29 mouse cellular contexts compared by ENCODE assay signal in the genomic region with DNA sequence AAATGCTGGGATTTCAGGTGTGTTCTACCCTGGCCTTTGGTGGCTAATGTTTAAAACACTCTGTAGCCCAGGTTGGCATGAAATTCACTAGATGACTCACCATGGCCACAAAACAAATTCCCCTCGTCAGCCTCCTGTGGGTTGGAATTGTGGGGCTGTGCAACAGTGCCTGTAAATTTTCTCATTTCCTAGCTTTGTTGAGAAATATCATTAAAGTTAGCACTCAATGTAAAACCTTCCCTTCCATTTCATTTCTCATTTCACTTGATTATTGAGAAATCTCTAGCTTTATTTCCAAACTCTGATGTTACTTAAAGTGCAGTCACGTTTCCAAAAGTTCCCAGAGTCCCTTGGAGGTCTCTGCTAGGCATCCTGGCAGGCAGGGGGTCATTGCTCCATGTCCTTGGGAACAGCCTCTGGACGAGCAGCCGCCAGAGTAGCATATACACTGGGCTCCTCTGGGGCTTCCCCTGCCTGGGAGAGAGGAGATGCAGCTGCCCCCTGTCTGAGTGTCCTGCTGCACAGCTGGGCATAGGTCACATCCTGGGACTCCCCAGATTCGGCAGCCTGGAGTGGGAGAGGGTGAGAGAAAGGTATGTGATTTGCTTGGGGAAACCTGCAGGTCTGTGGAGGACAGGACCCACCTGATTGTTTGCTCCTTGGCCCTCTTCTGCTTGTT. TPM values are rescaled to one million over a fixed set of nuclear protein-coding genes. Genes with fewer than 3 reads are reported as not detected.
A peak's percentile ranks its signal among the peaks of the same experiment; 100 is the strongest.
DNase-seq lines count a peak whose midpoint lies in the region; ATAC-seq and TF ChIP-seq lines count a peak whose summit lies in the region.
"Had no signal": no experiment of that assay in that cellular context is flagged by ENCODE, and none has a peak within 500 bp of the region (broad histone marks: within the 10 kb centered on the region; RNA-seq: fewer than 3 reads in every experiment).

No protein-coding gene starts in this region.

- no peaks in the 10 kb centered on the region for H3K4me1 ChIP-seq in liver, postnatal 0 days (ENCODE audit: insufficient read depth)
- H3K4me1 ChIP-seq in brown adipose tissue, adult 24 weeks (ENCODE audit: control insufficient read depth, insufficient read depth, insufficient read length, low read length) = peaks cover 2% of the 10 kb centered on the region; the same call in 1 of the 2 replicates
- H3K4me1 ChIP-seq in intestine, embryonic 16.5 days (ENCODE audit: control insufficient read depth, insufficient read depth, low read length) = no peaks in the 10 kb centered on the region
- H3K4me1 ChIP-seq: embryonic facial prominence, embryonic 13.5 days; hindbrain, embryonic 13.5 days; limb, embryonic 13.5 days; liver, embryonic 15.5 days; midbrain, embryonic 15.5 days; neural tube, embryonic 13.5 days had no signal

- intact Hi-C loops in heart, postnatal 10 days (cut with DNase I) = loop anchor here (5.0 kb wide), 1 partner anchor 330 kb away; no protein-coding TSS in a partner anchor

- 27% methylated on average over 5 of the region's 5 CpGs for WGBS in liver, postnatal 0 days (ENCODE audit: insufficient replicate concordance)
- WGBS in intestine, embryonic 16.5 days = 31% methylated on average over 5 of the region's 5 CpGs

- no peak overlapping the region for H3K9ac ChIP-seq in liver, postnatal 0 days (replicated peaks)
- no peak overlapping the region for H3K9ac ChIP-seq in intestine, embryonic 16.5 days (ENCODE audit: low read depth, low read length)
- H3K9ac ChIP-seq: embryonic facial prominence, embryonic 13.5 days; forebrain, embryonic 15.5 days; hindbrain, embryonic 13.5 days; limb, embryonic 13.5 days; liver, embryonic 15.5 days; midbrain, embryonic 15.5 days; neural tube, embryonic 13.5 days had no signal

- no peaks in the 10 kb centered on the region for H3K9me3 ChIP-seq in liver, postnatal 0 days (ENCODE audit: low read length)
- no peaks in the 10 kb centered on the region for H3K9me3 ChIP-seq in intestine, embryonic 16.5 days (ENCODE audit: control insufficient read depth, low read length)
- H3K9me3 ChIP-seq: embryonic facial prominence, embryonic 13.5 days; forebrain, embryonic 15.5 days; hindbrain, embryonic 13.5 days; limb, embryonic 13.5 days; liver, embryonic 15.5 days; midbrain, embryonic 15.5 days; neural tube, embryonic 13.5 days had no signal

- DNase-seq in heart, adult 11 months = peak; percentile 82
- DNase-seq in heart, postnatal 10 days = no peak
- peak; percentile 13 for DNase-seq in liver, postnatal 0 days
- no peak for DNase-seq in liver
- DNase-seq in cerebellum, postnatal 36 days = no peak
- DNase-seq: adrenal gland, postnatal 36 days; cerebellum, adult 2 months; cerebellum, postnatal 25 days; embryo, embryonic 11 days; heart, postnatal 14 days; layer of hippocampus, postnatal 36 days; lung, postnatal 36 days; right cerebral cortex, postnatal 4 days; thymus, postnatal 36 days had no signal

- peaks cover 8% of the 10 kb centered on the region for H3K36me3 ChIP-seq in liver, postnatal 0 days (replicated peaks; ENCODE audit: insufficient read depth, low read length)
- no peaks in the 10 kb centered on the region for H3K36me3 ChIP-seq in intestine, embryonic 16.5 days (ENCODE audit: control insufficient read depth, insufficient read depth, low read length)

- H3K4me2 ChIP-seq in liver, postnatal 0 days (ENCODE audit: low read depth, low read length) = no peak overlapping the region
- no peak overlapping the region for H3K4me2 ChIP-seq in intestine, embryonic 16.5 days (ENCODE audit: low read depth, low read length)
- H3K4me2 ChIP-seq: embryonic facial prominence, embryonic 13.5 days; forebrain, embryonic 15.5 days; heart, embryonic 11.5 days; hindbrain, embryonic 13.5 days; limb, embryonic 13.5 days; liver, embryonic 15.5 days; midbrain, embryonic 15.5 days; neural tube, embryonic 13.5 days had no signal

- no peak for TF ChIP-seq EP300 in liver, postnatal 0 days (IDR thresholded peaks at IDR 0.05; ENCODE audit: low read depth)

- peak overlapping the region; percentile 30; the same call in 1 of the 2 replicates for H3K27ac ChIP-seq in liver, postnatal 0 days (ENCODE audit: low read depth)
- peak overlapping the region; percentile 78 for H3K27ac ChIP-seq in brown adipose tissue, adult 24 weeks (replicated peaks; ENCODE audit: low read depth, low read length)
- no peak overlapping the region for H3K27ac ChIP-seq in intestine, embryonic 16.5 days (ENCODE audit: low read length)
- H3K27ac ChIP-seq: embryonic facial prominence, embryonic 13.5 days; forebrain, embryonic 15.5 days; hindbrain, embryonic 13.5 days; layer of hippocampus, adult 2 months; limb, embryonic 13.5 days; liver, embryonic 15.5 days; midbrain, embryonic 15.5 days; neural tube, embryonic 13.5 days had no signal

- H3K4me3 ChIP-seq in liver, postnatal 0 days (ENCODE audit: low read depth, low read length) = no peak overlapping the region
- H3K4me3 ChIP-seq in brown adipose tissue, adult 24 weeks (ENCODE audit: insufficient read depth, low read depth, low read length) = no peak overlapping the region
- H3K4me3 ChIP-seq in intestine, embryonic 16.5 days (ENCODE audit: low read length) = no peak overlapping the region
- H3K4me3 ChIP-seq: embryonic facial prominence, embryonic 13.5 days; erythroblast, embryonic 14.5 days; forebrain, embryonic 15.5 days; hindbrain, embryonic 13.5 days; layer of hippocampus, adult 2 months; limb, embryonic 13.5 days; liver, embryonic 15.5 days; midbrain, embryonic 15.5 days; myocyte; neural tube, embryonic 13.5 days had no signal

- H3K27me3 ChIP-seq in liver, postnatal 0 days (ENCODE audit: insufficient read depth, low read length) = no peaks in the 10 kb centered on the region
- no peaks in the 10 kb centered on the region for H3K27me3 ChIP-seq in intestine, embryonic 16.5 days (replicated peaks; ENCODE audit: control insufficient read depth, insufficient read depth, low read length)
- H3K27me3 ChIP-seq: embryonic facial prominence, embryonic 13.5 days; forebrain, embryonic 15.5 days; hindbrain, embryonic 13.5 days; limb, embryonic 13.5 days; liver, embryonic 15.5 days; midbrain, embryonic 15.5 days; neural tube, embryonic 13.5 days; Patski had no signal

- TF ChIP-seq CTCF in liver, postnatal 0 days (IDR thresholded peaks at IDR 0.05; ENCODE audit: low read depth) = no peak

- peak; percentile 28 for ATAC-seq in liver, postnatal 0 days
- ATAC-seq in intestine, embryonic 16.5 days = no peak
- ATAC-seq: CD4-positive, CD25-positive, alpha-beta regulatory T cell, adult 4 months; forebrain, embryonic 15.5 days; midbrain, embryonic 15.5 days; Patski had no signal

RNA-seq across cellular contexts. Expression of a gene that starts 7.8 kb away (rescaled TPM):
- total RNA-seq in heart, postnatal 10 days (2021) = 1 to 10 TPM in 1 of 2 experiments, under 1 TPM in 1; 0.67 to 1.4 TPM
- polyA plus RNA-seq in liver, postnatal 0 days (2015; fragmentation: Nextera tagmentation; extraction: Ambion mirVana) = 5.6 and 7.0 TPM in 2 replicates
- 3.7 and 5.2 TPM in 2 replicates for polyA plus RNA-seq in brown adipose tissue, adult 24 weeks (2012; ENCODE audit: insufficient read depth, insufficient read length, missing spikeins)
- 0.94 and 1.1 TPM in 2 replicates for polyA plus RNA-seq in intestine, embryonic 16.5 days (2015; fragmentation: Nextera tagmentation; extraction: Ambion mirVana)
- polyA plus RNA-seq: erythroblast, embryonic 14.5 days had no signal

RNA-seq across cellular contexts. Expression of a gene that starts 8.6 kb away (rescaled TPM):
- total RNA-seq in heart, postnatal 10 days (2021) = 100 to 1,000 TPM; 812 to 873 TPM
- polyA plus RNA-seq in liver, postnatal 0 days (2015; fragmentation: Nextera tagmentation; extraction: Ambion mirVana) = 859 and 872 TPM in 2 replicates
- polyA plus RNA-seq in brown adipose tissue, adult 24 weeks (2012; ENCODE audit: insufficient read depth, insufficient read length, missing spikeins) = 727 and 740 TPM in 2 replicates
- 1,268 and 1,365 TPM in 2 replicates for polyA plus RNA-seq in intestine, embryonic 16.5 days (2015; fragmentation: Nextera tagmentation; extraction: Ambion mirVana)

RNA-seq across cellular contexts. Expression of a gene that starts 19.1 kb away (rescaled TPM):
- total RNA-seq in heart, postnatal 10 days (2021) = 10 to 100 TPM; 25.7 to 28.9 TPM
- 14.8 and 16.1 TPM in 2 replicates for polyA plus RNA-seq in liver, postnatal 0 days (2015; fragmentation: Nextera tagmentation; extraction: Ambion mirVana)
- polyA plus RNA-seq in brown adipose tissue, adult 24 weeks (2012; ENCODE audit: insufficient read depth, insufficient read length, missing spikeins) = 20.9 and 29.8 TPM in 2 replicates
- 54.8 and 60.7 TPM in 2 replicates for polyA plus RNA-seq in intestine, embryonic 16.5 days (2015; fragmentation: Nextera tagmentation; extraction: Ambion mirVana)

RNA-seq across cellular contexts. Expression of a gene that starts 19.7 kb away (rescaled TPM):
- total RNA-seq in heart, postnatal 10 days (2021) = 100 to 1,000 TPM; 106 to 107 TPM
- polyA plus RNA-seq in liver, postnatal 0 days (2015; fragmentation: Nextera tagmentation; extraction: Ambion mirVana) = 46.1 and 50.9 TPM in 2 replicates
- 37.7 and 38.0 TPM in 2 replicates for polyA plus RNA-seq in brown adipose tissue, adult 24 weeks (2012; ENCODE audit: insufficient read depth, insufficient read length, missing spikeins)
- polyA plus RNA-seq in intestine, embryonic 16.5 days (2015; fragmentation: Nextera tagmentation; extraction: Ambion mirVana) = 191 and 208 TPM in 2 replicates

RNA-seq across cellular contexts. Expression of a gene that starts 35.0 kb away (rescaled TPM):
- 1 to 10 TPM; 1.5 to 2.1 TPM for total RNA-seq in heart, postnatal 10 days (2021)
- 4.7 and 5.0 TPM in 2 replicates for polyA plus RNA-seq in liver, postnatal 0 days (2015; fragmentation: Nextera tagmentation; extraction: Ambion mirVana)
- 0.67 TPM in 1 of 2 replicates, not detected in the other for polyA plus RNA-seq in brown adipose tissue, adult 24 weeks (2012; ENCODE audit: insufficient read depth, insufficient read length, missing spikeins)
- 104 and 110 TPM in 2 replicates for polyA plus RNA-seq in intestine, embryonic 16.5 days (2015; fragmentation: Nextera tagmentation; extraction: Ambion mirVana)

Comparison
In these comparisons a context has a peak if more than half of its experiments do, and no peak if none do; other contexts are left out.
1. DNase-seq: peak in heart, adult 11 months (single experiment) and liver, postnatal 0 days (single experiment); none in heart, postnatal 10 days (0 of 2), liver (single experiment) and cerebellum, postnatal 36 days (0 of 2).